In the genomic region with DNA sequence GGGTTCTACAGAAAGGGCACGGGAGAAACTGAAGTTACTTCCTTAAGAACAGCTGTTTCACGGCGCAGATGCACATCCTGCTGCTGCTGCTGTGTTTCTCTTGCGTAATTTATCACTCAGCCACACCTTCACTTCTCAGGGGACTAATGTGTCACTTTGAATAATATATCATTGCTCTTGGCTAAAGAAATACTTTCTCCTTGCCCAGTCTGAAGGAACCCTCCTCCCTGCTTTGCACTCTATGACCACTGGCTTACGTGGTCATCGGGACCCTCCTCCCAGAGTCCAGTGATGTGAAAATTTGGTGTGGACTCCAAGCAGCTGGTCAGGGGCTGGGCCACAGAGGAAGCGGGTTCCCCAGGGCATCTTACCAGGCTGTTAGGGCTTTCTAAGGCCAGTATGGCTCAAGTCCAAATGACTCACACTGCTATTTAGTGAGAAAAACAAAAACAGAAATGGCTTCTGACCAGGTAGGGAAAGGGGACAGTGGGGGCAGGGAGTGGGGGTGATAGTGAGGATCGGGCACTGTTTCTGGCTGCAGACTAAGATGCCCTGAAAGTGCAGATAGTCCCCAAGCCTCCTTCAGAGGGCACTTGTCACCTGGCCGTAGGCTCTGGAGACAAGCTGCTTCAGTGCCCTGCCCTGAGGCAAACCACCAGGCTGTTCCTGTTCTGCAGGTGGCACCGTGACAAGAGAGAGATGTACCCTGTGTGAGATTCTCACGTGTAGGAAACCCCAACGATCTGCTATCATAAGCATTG, we compare ENCODE assay signal across 8 mouse cellular contexts. TPM values are rescaled to one million over a fixed set of nuclear protein-coding genes. Genes with fewer than 3 reads are reported as not detected.
A peak's percentile ranks its signal among the peaks of the same experiment; 100 is the strongest.
DNase-seq lines count a peak whose midpoint lies in the region; ATAC-seq and TF ChIP-seq lines count a peak whose summit lies in the region.

No protein-coding gene starts in this region.

- no peak for ATAC-seq in heart, embryonic 11.5 days (replicated peaks; ENCODE audit: insufficient number of reproducible peaks, low FRiP score, low TSS enrichment)

- peaks cover 21% of the 10 kb centered on the region for H3K79me2 ChIP-seq in myocyte (ENCODE audit: control insufficient read depth, insufficient read depth)

- 70% methylated on average over 12 of the region's 12 CpGs for WGBS in heart, embryonic 11.5 days (ENCODE audit: insufficient replicate concordance)

- no peak overlapping the region for H3K4me3 ChIP-seq in heart, embryonic 11.5 days (ENCODE audit: low read depth, low read length)
- no peak overlapping the region for H3K4me3 ChIP-seq in myocyte

- no peaks in the 10 kb centered on the region for H3K9me3 ChIP-seq in heart, embryonic 11.5 days (replicated peaks; ENCODE audit: control insufficient read depth, low read length)

- no peaks in the 10 kb centered on the region for H3K36me3 ChIP-seq in heart, embryonic 11.5 days (ENCODE audit: control insufficient read depth, insufficient read depth, low read length)
- H3K36me3 ChIP-seq in myocyte (ENCODE audit: control insufficient read depth, insufficient read depth): no peaks in the 10 kb centered on the region

- DNase-seq in heart, adult 18-20 months: peak; percentile 68
- peak; percentile 77 for DNase-seq in 416B (ENCODE audit: low read depth)
- DNase-seq in cerebellum, adult 11-12 months: peak; percentile 62
- DNase-seq in heart, postnatal 36 days: peak; percentile 17 to 62
- no peak for DNase-seq in embryo, embryonic 10.5 days (ENCODE audit: low spot score)
- DNase-seq in spleen, postnatal 14 days (ENCODE audit: low spot score in 2 of 2): no peak

- H3K9ac ChIP-seq in heart, embryonic 11.5 days (ENCODE audit: low read depth, low read length): no peak overlapping the region

- no peak for TF ChIP-seq POLR2A in myocyte (IDR thresholded peaks at IDR 0.05; ENCODE audit: insufficient read length, low read depth)

- no peak overlapping the region for H3K27ac ChIP-seq in heart, embryonic 11.5 days (ENCODE audit: low read depth, low read length)

- no peaks in the 10 kb centered on the region for H3K27me3 ChIP-seq in heart, embryonic 11.5 days (ENCODE audit: control insufficient read depth, insufficient read depth, low read length)
- H3K27me3 ChIP-seq in myocyte (ENCODE audit: control insufficient read depth, insufficient read depth, insufficient read length): no peaks in the 10 kb centered on the region

- H3K4me2 ChIP-seq in heart, embryonic 11.5 days: no peak overlapping the region
- peak overlapping the region; percentile 66 for H3K4me2 ChIP-seq in myocyte (ENCODE audit: low read depth)

- intact Hi-C loops in heart, postnatal 36 days (cut with DNase I): no loop called here

- H3ac ChIP-seq in myocyte (ENCODE audit: control insufficient read depth, insufficient read length): no peak overlapping the region

- H3K4me1 ChIP-seq in heart, embryonic 11.5 days (ENCODE audit: control insufficient read depth, insufficient read depth, low read length): peaks cover 18% of the 10 kb centered on the region

TF ChIP-seq in myocyte, 11 proteins besides CTCF, POLR2A, EP300 and RAD21:
- TF ChIP-seq E2F4 (IDR thresholded peaks at IDR 0.05; ENCODE audit: insufficient read depth) (no peak), TCF12 (IDR thresholded peaks at IDR 0.05; ENCODE audit: insufficient read depth, poor library complexity, severe bottlenecking) (peak; percentile 34), CEBPB (IDR thresholded peaks at IDR 0.05; ENCODE audit: insufficient read depth, poor library complexity, severe bottlenecking) (peak; percentile 27; the same call in 1 of the 2 replicates), MYOD1 (IDR thresholded peaks at IDR 0.05; ENCODE audit: control insufficient read depth in 1 of 3, insufficient read length in 2 of 3, low read depth in 2 of 3) (peak in 2 of 3 experiments; percentile 30 to 43)

RNA-seq across cellular contexts. Expression of a gene that starts 34.8 kb away (rescaled TPM):
- total RNA-seq in heart, adult 18-20 months (2021): 10 to 100 TPM; 18.5 to 22.6 TPM
- 7.6 and 7.8 TPM in 2 replicates for polyA plus RNA-seq in heart, embryonic 11.5 days (2014; fragmentation: Nextera tagmentation; extraction: Ambion mirVana)
- 10 to 100 TPM in 1 of 2 experiments, 1 to 10 TPM in 1; 3.8 to 12.9 TPM for total RNA-seq in heart, postnatal 36 days (2021)
- polyA plus RNA-seq in myocyte (2012; fragmentation: generic; extraction: Trizol): 10.5 TPM

Comparison
In these comparisons a context has a peak if more than half of its experiments do, and no peak if none do; other contexts are left out.
1. DNase-seq: peak in heart, adult 18-20 months (2 of 2), 416B (single experiment), cerebellum, adult 11-12 months (single experiment) and heart, postnatal 36 days (2 of 2); none in embryo, embryonic 10.5 days (single experiment) and spleen, postnatal 14 days (0 of 2).